Mouse (Mus musculus) forebrain, embryonic 10.5 days (tissue): ENCODE data around the gene Aldh1a2. TPM values are rescaled to one million over a fixed set of nuclear protein-coding genes. Genes with fewer than 3 reads are reported as not detected.

ENCODE experiments used
- DNase-seq: peaks from one replicate; pipeline ENCODE4 v3.0.0-alpha.2; 2017; ENCODE audit warnings: low spot score; ENCODE audit errors: extremely low spot score
- H3K27ac ChIP-seq: fragments of 300-500 bp; sonication (generic); 2 replicates; pipeline ENCODE4 v1.5.1; 2016; ENCODE audit warnings: mild to moderate bottlenecking
- H3K27me3 ChIP-seq: fragments of 300-500 bp; sonication (generic); 2 replicates; pipeline ENCODE4 v1.6.1; 2016; ENCODE audit warnings: mild to moderate bottlenecking; ENCODE audit not compliant: poor library complexity, severe bottlenecking
- H3K36me3 ChIP-seq: fragments of 300-500 bp; sonication (generic); replicated peaks from 2 replicates; pipeline ENCODE4 v1.6.1; 2016; ENCODE audit warnings: mild to moderate bottlenecking, moderate library complexity
- H3K4me1 ChIP-seq: fragments of 300-500 bp; sonication (generic); 2 replicates; pipeline ENCODE4 v1.6.1; 2016
- H3K4me3 ChIP-seq: fragments of 300-500 bp; sonication (generic); 2 replicates; pipeline ENCODE4 v1.5.1; 2016; ENCODE audit warnings: mild to moderate bottlenecking, moderate library complexity
- H3K9me3 ChIP-seq: fragments of 300-500 bp; sonication (generic); 2 replicates; pipeline ENCODE4 v1.6.1; 2016; ENCODE audit warnings: mild to moderate bottlenecking, moderate library complexity
- WGBS: fragments of 180-500 bp; shearing (Covaris S2); methylation state at CpG from one replicate; pipeline ENCODE4 v1.1.7; 2016; 5-methylcytosine and 5-hydroxymethylcytosine counted together
- polyA plus RNA-seq: library from polyadenylated mRNA; unstranded; fragments of >200 nt; fragmentation: Nextera tagmentation; extraction: Ambion mirVana; gene quantifications from 2 replicates; pipeline ENCODE4 v1.2.1, GENCODE M21; 2016

Aldh1a2 gene
- polyA plus RNA-seq, 1 experiment from 2014 or later = 0.31 TPM

DNA sequence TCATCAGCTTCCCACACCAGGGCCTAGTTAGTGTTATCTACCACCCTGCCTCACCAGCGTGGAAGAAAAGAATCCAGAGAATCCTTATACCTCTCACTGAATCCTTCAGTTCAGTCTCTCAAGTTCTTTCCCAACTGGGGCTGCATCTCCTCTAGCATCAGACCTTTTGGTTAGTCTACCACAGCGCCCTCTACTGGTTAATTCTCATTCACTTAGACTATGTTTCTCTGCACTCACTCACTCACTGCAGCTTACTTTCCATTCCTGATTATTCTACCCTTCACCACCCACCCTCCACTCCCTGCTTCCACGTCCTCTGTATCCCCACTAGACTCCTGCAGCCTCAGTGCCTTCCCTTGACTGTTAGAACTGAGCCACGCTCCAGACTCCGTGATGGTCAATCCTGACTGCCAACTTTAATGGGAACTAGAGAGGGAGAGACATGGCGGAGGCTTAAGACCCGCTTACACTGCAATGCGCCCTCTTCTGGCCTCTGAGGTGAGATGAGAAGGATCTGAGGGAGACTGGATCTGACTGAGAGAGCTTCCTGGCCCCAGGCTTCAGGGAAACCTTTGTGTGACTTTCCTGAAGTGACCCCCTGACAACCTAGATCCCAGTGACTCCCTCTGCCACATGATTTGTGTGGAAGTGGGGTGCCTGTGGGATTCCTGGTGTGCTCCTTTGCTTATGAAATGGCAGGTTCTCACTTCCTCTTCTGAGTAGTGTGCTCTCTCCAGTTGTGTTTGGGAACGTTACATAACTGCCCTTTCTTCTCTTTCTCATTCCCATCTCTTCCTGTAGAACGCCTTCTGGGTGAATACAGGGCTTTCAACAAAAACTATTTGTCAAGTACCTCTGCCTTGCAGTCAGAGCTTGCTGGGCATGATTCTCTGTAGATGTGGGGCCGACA lies 104.9 kb downstream of the Aldh1a2 start:
- Histone ChIP-seq H3K27me3 (no peaks in the 10 kb centered on the region), H3K27ac (no peak overlapping the region), H3K4me3 (no peak overlapping the region), H3K36me3 (no peaks in the 10 kb centered on the region), H3K4me1 (peaks cover 4% of the 10 kb centered on the region; the same call in 1 of the 2 replicates), H3K9me3 (no peaks in the 10 kb centered on the region)
- WGBS = 51% methylated on average over 11 of the region's 11 CpGs
- no peak for DNase-seq

DNA sequence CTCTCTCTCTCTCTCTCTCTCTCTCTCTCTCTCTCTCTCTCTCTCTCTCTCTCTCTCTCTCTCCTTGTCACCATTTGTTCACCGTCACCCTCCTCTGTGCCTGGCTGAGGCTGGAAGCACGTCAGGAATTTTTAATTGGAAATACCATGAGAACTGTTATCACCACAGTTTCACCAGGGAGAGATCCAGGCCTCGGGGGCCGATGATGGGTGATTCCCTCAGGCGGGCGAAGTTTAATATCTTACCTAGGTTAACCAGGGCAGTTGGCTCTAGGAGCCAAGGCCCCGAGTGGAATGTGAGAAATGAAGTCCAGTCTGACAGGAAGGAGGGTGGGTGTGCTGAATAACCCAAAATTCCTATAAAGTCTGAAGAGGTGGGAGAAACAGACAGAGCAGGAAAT lies 105.8 kb downstream of the Aldh1a2 start:
- H3K4me3 ChIP-seq = no peak overlapping the region
- no peak for DNase-seq
- no peaks in the 10 kb centered on the region for H3K27me3 ChIP-seq
- 85% methylated on average over 7 of the region's 7 CpGs for WGBS
- H3K27ac ChIP-seq = no peak overlapping the region
- H3K4me1 ChIP-seq = peaks cover 12% of the 10 kb centered on the region
- no peaks in the 10 kb centered on the region for H3K36me3 ChIP-seq
- no peaks in the 10 kb centered on the region for H3K9me3 ChIP-seq

DNA sequence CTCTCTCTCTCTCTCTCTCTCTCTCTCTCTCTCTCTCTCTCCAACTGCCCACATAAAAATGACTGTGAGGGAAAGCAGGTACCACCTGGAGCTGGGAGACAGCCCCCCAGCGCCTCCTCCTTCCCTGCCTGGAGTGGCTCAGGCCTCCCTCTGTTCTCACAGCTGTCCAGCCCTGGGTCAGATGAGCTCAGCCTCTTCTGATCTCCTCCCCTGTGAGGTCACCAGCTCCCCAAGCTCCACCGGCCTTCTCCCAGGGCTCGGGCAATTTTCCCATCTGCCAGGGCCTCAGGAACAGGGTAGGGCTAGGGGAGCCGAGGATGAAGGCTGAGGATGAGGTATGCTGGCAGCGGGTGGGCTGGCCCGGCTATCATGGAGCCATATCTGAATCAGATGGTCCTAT lies 106.3 kb downstream of the Aldh1a2 start:
- Histone ChIP-seq H3K9me3 (no peaks in the 10 kb centered on the region), H3K27me3 (no peaks in the 10 kb centered on the region), H3K4me1 (peaks cover 16% of the 10 kb centered on the region), H3K4me3 (no peak overlapping the region), H3K27ac (no peak overlapping the region), H3K36me3 (no peaks in the 10 kb centered on the region)
- WGBS = 75% methylated on average over 6 of the region's 6 CpGs
- no peak for DNase-seq

DNA sequence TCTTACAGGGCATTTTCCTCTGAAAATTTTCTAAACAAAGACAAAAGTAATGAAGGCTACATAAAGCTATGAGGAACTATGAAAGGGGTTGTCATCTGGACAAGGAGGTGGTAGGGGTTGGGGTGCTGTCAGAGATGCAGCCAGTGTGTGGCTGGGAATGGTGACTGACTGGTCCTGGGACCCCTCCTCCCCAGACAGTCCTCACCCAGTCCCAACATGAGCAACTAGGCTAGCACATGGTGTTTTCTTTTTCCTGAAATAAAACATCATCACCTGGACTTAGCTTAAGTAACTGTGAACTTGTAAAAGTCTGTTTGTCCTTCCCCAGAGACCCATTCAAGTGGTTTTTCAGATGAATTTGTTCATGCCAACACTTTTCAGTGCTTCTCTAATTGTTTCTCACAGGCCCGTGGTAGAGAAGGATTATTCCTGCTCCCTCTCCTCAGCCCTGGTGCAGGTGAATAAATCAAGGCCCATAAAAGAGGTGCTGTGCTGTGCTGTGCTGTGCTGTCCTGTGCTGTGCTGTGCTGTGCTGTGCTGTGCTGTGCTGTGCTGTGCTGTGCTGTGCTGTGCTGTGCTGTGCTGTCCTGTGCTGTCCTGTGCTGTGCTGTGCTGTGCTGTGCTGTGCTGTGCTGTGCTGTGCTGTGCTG lies 107.8 kb downstream of the Aldh1a2 start:
- no peaks in the 10 kb centered on the region for H3K9me3 ChIP-seq
- no peaks in the 10 kb centered on the region for H3K36me3 ChIP-seq
- no peak overlapping the region for H3K4me3 ChIP-seq
- no peak overlapping the region for H3K27ac ChIP-seq
- peaks cover 16% of the 10 kb centered on the region for H3K4me1 ChIP-seq
- WGBS = 76% methylated on average over 1 of the region's 1 CpGs
- DNase-seq = no peak
- H3K27me3 ChIP-seq = no peaks in the 10 kb centered on the region

DNA sequence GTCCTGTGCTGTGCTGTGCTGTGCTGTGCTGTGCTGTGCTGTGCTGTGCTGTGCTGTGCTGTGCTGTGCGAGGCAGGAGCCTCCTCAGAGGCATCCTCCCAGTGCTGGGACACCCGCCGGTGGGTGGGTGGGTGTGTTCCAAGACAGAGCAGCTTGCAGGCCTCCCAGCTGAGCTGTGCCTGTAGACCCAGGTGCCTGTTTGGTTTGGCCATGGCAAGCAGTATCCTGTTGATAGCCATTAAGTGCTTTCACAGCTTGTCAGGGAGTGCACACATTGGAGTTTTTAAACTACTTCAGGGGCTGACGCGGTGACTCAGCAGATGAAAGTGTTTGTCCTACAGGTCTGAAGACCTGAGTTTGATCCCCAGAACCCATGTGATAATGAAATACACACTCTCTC lies 108.5 kb downstream of the Aldh1a2 start:
- Histone ChIP-seq H3K9me3 (no peaks in the 10 kb centered on the region), H3K4me3 (no peak overlapping the region), H3K27me3 (no peaks in the 10 kb centered on the region), H3K4me1 (peaks cover 16% of the 10 kb centered on the region), H3K36me3 (no peaks in the 10 kb centered on the region), H3K27ac (no peak overlapping the region)
- WGBS = 78% methylated on average over 5 of the region's 5 CpGs
- no peak for DNase-seq

DNA sequence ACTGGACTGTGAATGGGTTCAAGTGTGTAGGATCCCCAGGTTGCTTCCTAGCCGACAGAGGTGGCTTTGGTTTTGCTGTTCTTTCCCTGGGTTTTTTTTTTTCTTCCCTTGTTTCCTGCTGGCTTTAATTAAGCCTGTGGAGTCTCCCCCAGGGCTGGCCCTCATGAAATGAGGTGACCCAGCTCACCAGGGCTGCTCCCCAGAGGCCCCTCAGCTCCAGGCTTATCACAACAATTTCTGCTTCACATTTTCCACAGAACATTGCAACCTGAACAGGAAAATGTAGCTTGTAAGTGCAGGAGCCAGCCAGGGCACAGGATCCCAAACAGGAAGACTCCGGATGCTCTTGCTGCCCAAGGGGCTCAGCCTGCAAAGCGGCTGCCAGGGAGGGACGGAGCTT lies 110.7 kb downstream of the Aldh1a2 start:
- no peaks in the 10 kb centered on the region for H3K36me3 ChIP-seq
- H3K27me3 ChIP-seq = no peaks in the 10 kb centered on the region
- no peak for DNase-seq
- WGBS = 61% methylated on average over 4 of the region's 4 CpGs
- no peak overlapping the region for H3K4me3 ChIP-seq
- peaks cover 16% of the 10 kb centered on the region for H3K4me1 ChIP-seq
- H3K27ac ChIP-seq = 0 out of 2 replicates have a peak overlapping the region, but pooled peaks have one; percentile 35
- H3K9me3 ChIP-seq = no peaks in the 10 kb centered on the region

DNA sequence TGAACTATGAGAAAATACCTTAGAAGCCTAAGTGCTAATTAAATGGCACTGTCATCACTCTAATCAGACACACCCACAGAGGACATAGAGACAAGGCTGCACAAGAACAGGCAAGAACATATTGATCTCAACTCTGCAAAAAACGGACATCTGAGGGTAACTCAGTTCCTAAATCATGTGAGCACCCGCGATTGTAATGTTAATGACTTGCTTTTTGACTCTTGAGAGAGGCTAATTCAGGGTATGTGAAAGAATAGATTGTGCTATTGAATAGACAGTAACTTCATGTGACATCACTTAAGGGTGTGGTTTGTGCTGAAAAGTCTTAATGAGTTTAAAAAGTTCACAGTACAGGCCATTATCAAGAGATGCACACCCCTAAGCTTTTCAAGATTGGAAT lies 116.1 kb downstream of the Aldh1a2 start:
- no peak overlapping the region for H3K4me3 ChIP-seq
- H3K36me3 ChIP-seq = no peaks in the 10 kb centered on the region
- no peak for DNase-seq
- H3K27ac ChIP-seq = no peak overlapping the region
- no peaks in the 10 kb centered on the region for H3K27me3 ChIP-seq
- peaks cover 2% of the 10 kb centered on the region; the same call in 1 of the 2 replicates for H3K4me1 ChIP-seq
- 69% methylated on average over 3 of the region's 3 CpGs for WGBS
- no peaks in the 10 kb centered on the region for H3K9me3 ChIP-seq

DNA sequence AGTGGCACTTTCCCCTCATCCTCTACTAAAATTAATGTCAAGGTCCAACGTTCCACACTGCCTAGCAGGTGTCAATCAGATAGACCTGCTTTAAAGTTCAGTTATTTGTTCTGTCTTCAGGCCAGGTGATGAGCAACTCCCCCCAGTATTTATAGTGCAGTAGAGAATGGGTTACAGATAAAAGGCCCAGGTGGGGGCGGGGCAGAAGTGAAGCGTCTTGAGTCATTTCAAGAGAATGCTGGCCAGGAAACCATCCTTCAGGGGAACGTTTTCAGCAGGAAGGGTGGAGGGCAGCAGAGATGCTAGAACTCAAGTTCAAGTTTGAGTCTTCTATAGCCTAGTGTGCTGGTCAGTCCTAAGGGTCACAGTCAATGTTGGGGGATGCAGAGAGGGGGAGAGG lies 121.1 kb downstream of the Aldh1a2 start:
- H3K4me1 ChIP-seq = no peaks in the 10 kb centered on the region
- H3K36me3 ChIP-seq = no peaks in the 10 kb centered on the region
- WGBS = 75% methylated on average over 4 of the region's 4 CpGs
- DNase-seq = no peak
- H3K4me3 ChIP-seq = no peak overlapping the region
- no peak overlapping the region for H3K27ac ChIP-seq
- no peaks in the 10 kb centered on the region for H3K9me3 ChIP-seq
- no peaks in the 10 kb centered on the region for H3K27me3 ChIP-seq

DNA sequence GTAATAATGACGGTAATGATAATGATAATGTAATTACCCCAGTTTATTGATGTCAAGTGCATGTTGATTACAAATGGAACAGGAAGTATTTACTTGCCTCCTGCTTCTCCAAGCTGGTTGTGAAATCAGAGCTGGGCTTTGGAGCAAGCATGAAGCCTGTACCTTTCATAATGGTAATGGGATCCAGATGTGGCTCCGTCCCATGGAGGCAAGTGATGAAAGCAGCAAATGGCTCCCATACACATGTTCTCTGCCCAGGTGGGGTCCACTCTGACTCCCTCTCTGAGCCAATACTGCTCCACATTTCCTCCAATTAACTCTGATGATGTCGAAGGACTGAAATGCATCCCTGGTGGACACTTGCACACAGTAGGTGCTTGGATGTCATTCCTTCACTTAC lies 121.8 kb downstream of the Aldh1a2 start:
- Histone ChIP-seq H3K36me3 (no peaks in the 10 kb centered on the region), H3K4me3 (no peak overlapping the region), H3K9me3 (no peaks in the 10 kb centered on the region), H3K27me3 (no peaks in the 10 kb centered on the region), H3K4me1 (no peaks in the 10 kb centered on the region), H3K27ac (no peak overlapping the region)
- WGBS = 81% methylated on average over 3 of the region's 3 CpGs
- DNase-seq = no peak

DNA sequence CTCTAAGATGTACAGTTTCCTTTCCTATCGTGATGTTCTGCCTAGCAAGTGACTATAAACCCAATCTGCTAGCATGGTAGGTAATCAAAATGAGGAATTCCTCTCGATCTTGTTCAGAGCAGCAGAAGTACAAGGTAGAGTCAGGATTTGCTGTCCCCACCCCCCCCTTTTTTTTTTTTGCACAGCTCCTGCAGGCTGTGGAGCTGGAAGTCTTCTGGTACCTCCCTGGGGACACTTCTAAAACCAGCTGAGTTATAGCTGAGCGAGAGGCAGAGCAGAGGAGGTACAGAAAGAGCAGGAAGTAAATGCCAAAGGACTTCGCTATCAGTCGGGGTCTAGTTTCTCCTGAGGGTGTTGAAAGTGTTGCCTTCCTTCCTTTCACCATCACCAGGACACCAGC lies 124.5 kb downstream of the Aldh1a2 start:
- DNase-seq = no peak
- no peaks in the 10 kb centered on the region for H3K27me3 ChIP-seq
- H3K27ac ChIP-seq = no peak overlapping the region
- no peaks in the 10 kb centered on the region for H3K9me3 ChIP-seq
- no peaks in the 10 kb centered on the region for H3K4me1 ChIP-seq
- H3K36me3 ChIP-seq = no peaks in the 10 kb centered on the region
- WGBS = 79% methylated on average over 5 of the region's 5 CpGs
- H3K4me3 ChIP-seq = no peak overlapping the region

Other genes with a start within 250 kb of the Aldh1a2 start
- gene Aqp9, start 47.1 kb upstream of the Aldh1a2 start, polyA plus RNA-seq = not detected in 2 replicates